ENCODE assay signal across 8 mouse cellular contexts in the genomic region with DNA sequence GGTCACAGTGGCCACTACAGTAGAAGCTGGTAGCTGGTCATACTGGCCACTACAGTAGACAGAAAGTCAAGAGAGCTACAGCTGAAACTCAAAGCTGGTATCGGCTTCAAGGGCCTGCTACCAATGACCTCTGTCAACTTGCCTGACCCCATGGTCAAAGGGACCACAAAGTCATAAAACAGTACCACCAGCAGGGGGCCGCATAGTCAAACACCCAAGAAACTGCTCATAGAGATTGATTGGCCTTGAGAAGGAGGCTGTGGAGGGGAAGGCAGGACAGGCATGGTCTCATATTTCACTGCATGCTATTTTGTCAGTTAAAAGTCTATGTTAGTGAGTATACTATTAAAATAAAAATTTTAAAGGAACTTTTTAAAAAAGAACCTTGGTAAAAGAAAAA. TPM values are rescaled to one million over a fixed set of nuclear protein-coding genes. Genes with fewer than 3 reads are reported as not detected.
DNase-seq lines count a peak whose midpoint lies in the region; TF ChIP-seq lines count a peak whose summit lies in the region.
"Had no signal": no experiment of that assay in that cellular context is flagged by ENCODE, and none has a peak within 500 bp of the region (broad histone marks: within the 10 kb centered on the region; RNA-seq: fewer than 3 reads in every experiment).

No protein-coding gene starts in this region.

- no peak overlapping the region for H3K4me3 ChIP-seq in gastrocnemius, adult 2 months
- H3K4me3 ChIP-seq: liver, embryonic 15.5 days had no signal

- peak; percentile 29 for DNase-seq in ovary, postnatal 14 days (ENCODE audit: low spot score)
- no peak for DNase-seq in ovary, adult 18-20 months (ENCODE audit: low spot score)
- peak; percentile 66 for DNase-seq in adrenal gland, adult 2 months
- peak; percentile 54 for DNase-seq in gastrocnemius, adult 2 months
- peak; percentile 63 for DNase-seq in liver
- peak; percentile 6 for DNase-seq in spleen, adult 12 weeks (ENCODE audit: low spot score)
- DNase-seq in frontal cortex, postnatal 10 days (ENCODE audit: low spot score in 2 of 2): no peak

- no peak overlapping the region; the same call in 1 of the 2 replicates for H3K27ac ChIP-seq in gastrocnemius, adult 2 months
- H3K27ac ChIP-seq: liver, embryonic 15.5 days had no signal

- peak; percentile 63 for TF ChIP-seq CTCF in gastrocnemius, adult 2 months (IDR thresholded peaks at IDR 0.05)

- intact Hi-C loops in gastrocnemius, adult 2 months (cut with DNase I): loop anchor here (5.0 kb wide), 1 partner anchor 296 kb away; no protein-coding TSS in a partner anchor

RNA-seq across cellular contexts. Expression of gene Fdx1, which starts 27.5 kb away (rescaled TPM):
- 1,000 to 10,000 TPM; 1,986 to 2,305 TPM for total RNA-seq in adrenal gland, adult 2 months (2021)
- 10,930 and 16,655 TPM in 2 replicates for polyA plus RNA-seq in adrenal gland, adult 2 months (2012; rRNA removed)
- total RNA-seq in gastrocnemius, adult 2 months (2021): 10 to 100 TPM; 37.0 to 47.5 TPM

RNA-seq across cellular contexts. Expression of gene Rdx, which starts 56.1 kb away (rescaled TPM):
- 100 to 1,000 TPM; 110 to 120 TPM for total RNA-seq in adrenal gland, adult 2 months (2021)
- polyA plus RNA-seq in adrenal gland, adult 2 months (2012; rRNA removed): 6.2 and 8.4 TPM in 2 replicates
- 100 to 1,000 TPM; 118 to 125 TPM for total RNA-seq in gastrocnemius, adult 2 months (2021)

Comparison
In these comparisons a context has a peak if more than half of its experiments do, and no peak if none do; other contexts are left out.
1. DNase-seq: peak in ovary, postnatal 14 days (single experiment), adrenal gland, adult 2 months (single experiment), gastrocnemius, adult 2 months (single experiment), liver (single experiment) and spleen, adult 12 weeks (single experiment); none in ovary, adult 18-20 months (single experiment) and frontal cortex, postnatal 10 days (0 of 2).
2. RNA of gene Fdx1, which starts 27.5 kb away (total RNA-seq): 1,986 to 2,305 TPM in adrenal gland, adult 2 months; 37.0 to 47.5 TPM in gastrocnemius, adult 2 months; every median in the first group is over 10 times any median in the second.